Mouse (Mus musculus) ES-Bruce4 (cell line): ENCODE results near the gene Inppl1. TPM values are rescaled to one million over a fixed set of nuclear protein-coding genes. Genes with fewer than 3 reads are reported as not detected.

Experiments used
- H3K27ac ChIP-seq: 2 replicates; pipeline ENCODE4 v1.5.1; 2012; ENCODE audit warnings: low read length, inconsistent platforms; ENCODE audit not compliant: insufficient read depth
- H3K27me3 ChIP-seq: 2 replicates; pipeline ENCODE4 v1.6.1; 2012; ENCODE audit warnings: mild to moderate bottlenecking, low read length, inconsistent platforms; ENCODE audit not compliant: control insufficient read depth, poor library complexity, insufficient read depth, severe bottlenecking
- H3K36me3 ChIP-seq: 2 replicates; pipeline ENCODE4 v1.6.1; 2012; ENCODE audit warnings: inconsistent platforms, mild to moderate bottlenecking, low read length, moderate library complexity; ENCODE audit not compliant: control insufficient read depth, poor library complexity, insufficient read depth, severe bottlenecking
- H3K4me1 ChIP-seq: one replicate; pipeline ENCODE4 v1.8.1; 2011; ENCODE audit warnings: low read length; ENCODE audit not compliant: control insufficient read depth, insufficient read depth
- H3K4me3 ChIP-seq: 2 replicates; pipeline ENCODE4 v1.5.1; 2011; ENCODE audit warnings: low read depth, mild to moderate bottlenecking, low read length
- H3K9ac ChIP-seq: 2 replicates; pipeline ENCODE4 v1.6.1; 2012; ENCODE audit warnings: low read depth, mild to moderate bottlenecking, inconsistent platforms; ENCODE audit not compliant: poor library complexity, severe bottlenecking
- H3K9me3 ChIP-seq: replicated peaks from 2 replicates; pipeline ENCODE4 v1.6.1; 2012; ENCODE audit warnings: mild to moderate bottlenecking, low read length, inconsistent platforms; ENCODE audit not compliant: control insufficient read depth, poor library complexity, insufficient read depth, severe bottlenecking
- CTCF ChIP-seq: IDR thresholded peaks from one replicate; pipeline ENCODE4 v1.8.1; 2011; ENCODE audit warnings: low read depth, low read length
- EP300 ChIP-seq: IDR thresholded peaks from 2 replicates; pipeline ENCODE4 v1.6.1; 2011; ENCODE audit warnings: low read depth, low read length; ENCODE audit not compliant: insufficient read depth
- POLR2A ChIP-seq: IDR thresholded peaks from one replicate; pipeline ENCODE4 v1.8.1; 2011; ENCODE audit warnings: low read length; ENCODE audit not compliant: insufficient read depth
- polyA plus RNA-seq: library from polyadenylated mRNA; stranded (reverse); fragments of >200 nt; gene quantifications from 2 replicates; pipeline ENCODE4 v1.2.4, GENCODE M21; 2011; ENCODE audit warnings: low read depth; ENCODE audit not compliant: missing spikeins, insufficient read depth, insufficient read length

Inppl1 gene
- 64.0 and 67.9 TPM in 2 replicates for polyA plus RNA-seq

DNA sequence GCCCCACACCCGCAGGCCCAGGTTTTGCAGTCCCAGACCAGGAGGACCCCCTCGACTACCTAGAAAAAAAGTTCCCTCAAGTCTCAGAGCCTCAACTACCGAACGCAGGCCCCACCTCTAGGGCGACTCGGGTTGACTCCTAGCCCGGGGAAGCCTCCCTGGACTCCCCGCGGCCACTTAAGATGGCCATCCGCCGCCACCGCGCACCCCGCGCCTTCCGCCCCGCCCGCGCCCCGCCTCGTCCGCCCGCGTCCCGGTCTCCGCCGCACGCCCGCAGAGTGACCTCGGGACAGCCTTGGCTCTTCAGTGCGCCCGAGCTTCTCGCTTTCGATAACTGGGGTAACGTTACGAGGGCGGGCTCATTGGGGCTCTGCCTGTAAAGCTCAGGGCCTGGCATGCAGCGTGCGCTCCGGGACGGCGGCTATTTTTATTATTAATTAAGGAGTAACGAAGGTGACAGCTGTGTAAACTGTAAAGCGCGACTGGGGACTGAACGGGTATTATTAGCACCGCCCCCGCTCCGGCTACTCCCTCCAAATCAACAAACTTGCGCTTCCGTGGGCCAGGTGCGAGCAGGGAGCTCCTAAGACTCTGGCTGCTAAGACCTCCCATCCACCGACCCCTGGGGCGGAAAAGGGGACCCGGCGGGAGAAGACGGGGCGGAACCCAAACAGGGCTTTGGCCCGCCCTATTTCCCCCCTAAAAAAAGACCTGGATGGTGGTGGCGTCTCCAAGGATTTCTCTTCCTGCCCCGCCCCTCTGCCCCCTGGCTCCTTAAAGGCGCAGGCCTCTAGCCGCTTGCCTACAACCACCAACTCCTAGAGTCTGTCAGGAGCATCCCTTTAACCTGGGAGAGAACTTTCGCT is at the start of gene Inppl1:
Inppl1 (minus strand) TSS at position 624 of the 866 bp plus-strand sequence.
- Histone ChIP-seq H3K9me3 (no peaks in the 10 kb centered on the region), H3K4me1 (peaks cover 2% of the 10 kb centered on the region), H3K27ac (peak within 1 kb of the TSS; percentile 95), H3K36me3 (no peaks in the 10 kb centered on the region; the same call in 1 of the 2 replicates), H3K4me3 (peak within 1 kb of the TSS; percentile 85), H3K27me3 (no peaks in the 10 kb centered on the region), H3K9ac (peak within 1 kb of the TSS; percentile 82)
- peak; percentile 51 for TF ChIP-seq EP300
- TF ChIP-seq CTCF, result no peak
- peak; percentile 30 for TF ChIP-seq POLR2A

GRCm38 (mm10) chr7:101886274-101886673 is 48.2 kb upstream of the Inppl1 start:
- no peaks in the 10 kb centered on the region for H3K36me3 ChIP-seq
- no peak overlapping the region for H3K27ac ChIP-seq
- no peaks in the 10 kb centered on the region for H3K4me1 ChIP-seq
- no peak overlapping the region for H3K4me3 ChIP-seq
- no peaks in the 10 kb centered on the region for H3K27me3 ChIP-seq
- TF ChIP-seq EP300 (no peak), POLR2A (no peak), CTCF (no peak)
- no peaks in the 10 kb centered on the region for H3K9me3 ChIP-seq
- no peak overlapping the region for H3K9ac ChIP-seq

DNA sequence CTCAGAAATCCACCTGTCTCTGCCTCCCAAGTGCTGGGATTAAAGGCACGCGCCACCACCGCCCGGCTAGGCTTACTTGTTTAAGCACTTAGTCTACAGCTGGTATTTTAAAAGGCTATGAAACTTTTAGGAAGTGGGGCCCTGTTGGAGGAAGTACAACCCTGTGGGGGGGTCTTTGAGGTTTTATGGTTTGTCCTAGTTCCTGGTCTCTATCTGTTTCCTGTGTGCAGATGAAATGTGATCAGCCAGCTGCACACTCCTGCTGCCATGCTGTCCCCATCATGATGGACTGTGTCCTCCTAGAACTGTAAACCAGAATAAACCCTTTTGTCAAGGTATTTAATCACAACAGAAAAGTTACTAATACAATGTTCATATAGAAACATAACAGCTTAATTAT is 46.1 kb upstream of the Inppl1 start:
- Histone ChIP-seq H3K4me3 (no peak overlapping the region), H3K36me3 (no peaks in the 10 kb centered on the region), H3K4me1 (no peaks in the 10 kb centered on the region), H3K9me3 (no peaks in the 10 kb centered on the region), H3K27me3 (no peaks in the 10 kb centered on the region), H3K9ac (no peak overlapping the region), H3K27ac (no peak overlapping the region)
- TF ChIP-seq POLR2A (no peak), EP300 (no peak), CTCF (no peak)

DNA sequence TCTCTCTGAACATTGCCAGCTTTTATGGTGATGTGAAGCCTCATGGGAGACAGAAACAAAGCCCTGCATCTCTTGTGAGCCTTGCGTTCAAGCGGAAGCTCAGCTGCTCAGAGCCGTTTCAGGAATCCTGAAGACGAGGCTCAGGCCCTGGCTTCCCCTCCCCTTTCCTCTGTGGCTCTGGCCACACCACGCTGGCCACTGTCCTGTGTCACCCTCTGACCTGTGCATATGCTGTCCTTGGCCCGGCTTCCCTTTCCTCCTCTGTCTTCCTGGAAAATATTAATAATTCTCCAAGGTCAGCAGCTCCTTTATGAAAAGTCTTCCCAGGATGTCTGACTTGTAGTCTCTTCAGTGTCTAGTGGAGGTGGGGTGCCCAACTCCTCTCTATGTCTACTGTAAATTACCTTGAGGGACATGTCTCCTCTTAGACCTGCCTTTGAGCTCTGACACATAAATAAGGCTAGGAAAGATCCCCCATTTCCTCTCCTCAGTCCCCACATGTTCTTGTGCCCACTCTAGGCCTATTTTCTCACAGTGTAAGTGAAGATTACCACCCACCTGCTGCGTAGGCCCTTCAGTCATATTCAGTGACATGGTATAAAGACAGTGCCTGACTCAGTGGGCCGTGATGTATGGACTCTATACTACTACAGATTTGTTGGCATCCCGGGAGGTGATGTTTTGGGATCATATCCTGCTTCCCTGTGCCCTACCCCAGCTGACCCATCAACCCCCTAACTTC is 44.6 kb upstream of the Inppl1 start:
- H3K27me3 ChIP-seq, result no peaks in the 10 kb centered on the region
- no peak overlapping the region for H3K4me3 ChIP-seq
- H3K27ac ChIP-seq, result no peak overlapping the region
- no peaks in the 10 kb centered on the region for H3K4me1 ChIP-seq
- TF ChIP-seq POLR2A, result no peak
- TF ChIP-seq CTCF, result no peak
- no peak for TF ChIP-seq EP300
- no peaks in the 10 kb centered on the region for H3K9me3 ChIP-seq
- H3K36me3 ChIP-seq, result no peaks in the 10 kb centered on the region
- no peak overlapping the region for H3K9ac ChIP-seq

- H3K4me1 ChIP-seq, result no peaks in the 10 kb centered on the region
- no peaks in the 10 kb centered on the region for H3K27me3 ChIP-seq
- no peak overlapping the region for H3K27ac ChIP-seq
- TF ChIP-seq EP300 (no peak), POLR2A (no peak), CTCF (no peak)
- no peaks in the 10 kb centered on the region for H3K36me3 ChIP-seq
- H3K4me3 ChIP-seq, result no peak overlapping the region
- H3K9ac ChIP-seq, result no peak overlapping the region
- no peaks in the 10 kb centered on the region for H3K9me3 ChIP-seq
Observed at GRCm38 (mm10) chr7:101880855-101881254, 42.8 kb upstream of the Inppl1 start.
